Mouse (Mus musculus) C2C12 (cell line): ENCODE data around the gene Spcs2.

ENCODE experiments used
- CTCF ChIP-seq: IDR thresholded peaks from one replicate; pipeline ENCODE4 v1.5.1; 2011; ENCODE audit not compliant: control insufficient read depth, insufficient read depth, insufficient read length
- MYOG ChIP-seq: IDR thresholded peaks from one replicate; pipeline ENCODE4 v1.6.1; 2011; ENCODE audit not compliant: control insufficient read depth, insufficient read length; ENCODE audit errors: extremely low read depth

DNA sequence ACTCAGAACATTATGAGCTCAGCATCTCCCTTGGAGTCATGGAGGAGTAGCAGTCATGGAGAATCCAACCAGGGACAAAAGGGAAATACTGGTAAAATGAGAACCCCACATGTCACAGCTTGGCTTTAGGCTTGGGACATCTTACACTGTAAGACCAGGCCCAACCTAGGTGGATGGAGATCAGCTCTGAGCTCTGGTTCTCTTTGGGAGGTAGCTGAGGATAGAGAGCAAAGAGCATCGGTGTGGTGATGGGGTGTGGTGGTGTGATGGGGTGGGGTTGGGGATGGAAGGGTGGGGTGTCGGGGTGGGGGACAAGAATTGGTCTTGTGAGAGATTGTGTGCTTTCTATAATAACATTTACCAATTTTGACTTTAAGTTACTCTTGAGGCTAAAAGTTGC, 52.4 kb downstream of the Spcs2 start:
- TF ChIP-seq CTCF (no peak), MYOG (no peak)
